Mouse (Mus musculus) urinary bladder, postnatal 36 days (tissue): ENCODE results near the gene Alg5.
"Not testable (repeated sequence)": the region's sequence is repeated elsewhere in the genome, so short reads cannot be mapped to it uniquely, and the experiment has no call there.

ENCODE experiments used
- DNase-seq, 2 experiments: peaks; one replicate each; pipeline ENCODE4 v3.0.0; 2022; ENCODE audit warnings: low spot score in 2 of 2, mixed read lengths in 1 of 2

Gene Alg5

GRCm38 (mm10) chr3:54735247-54736046 lies at the start of gene Alg5, which contains the start of gene Exosc8:
Gene Alg5 (plus strand): TSS chr3:54735539.
Gene Exosc8 (minus strand): TSS chr3:54735393.
- peak; percentile 87 to 88 for DNase-seq

DNA sequence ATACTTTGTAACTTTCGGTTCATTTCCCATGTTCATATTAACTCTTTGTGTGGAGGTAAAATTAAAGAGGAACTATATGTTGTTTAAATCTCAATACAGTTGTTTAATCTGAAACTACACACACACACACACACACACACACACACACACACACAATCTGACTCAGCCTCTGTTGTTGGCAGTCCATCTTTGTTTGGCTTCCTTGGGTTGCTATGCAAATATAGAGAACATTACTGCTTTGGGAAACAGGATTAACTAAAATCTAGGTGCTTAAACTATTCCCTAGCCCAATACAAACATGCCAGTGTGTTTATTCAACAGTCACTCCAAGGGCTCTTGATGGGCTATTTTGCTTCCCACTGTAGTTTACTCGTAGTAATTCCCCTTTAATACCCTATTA lies 48.1 kb upstream of the Alg5 start:
- no peak for DNase-seq

- DNase-seq = no peak
These were observed 46.2 kb upstream of the Alg5 start for GRCm38 (mm10) chr3:54689091-54689490.

DNA sequence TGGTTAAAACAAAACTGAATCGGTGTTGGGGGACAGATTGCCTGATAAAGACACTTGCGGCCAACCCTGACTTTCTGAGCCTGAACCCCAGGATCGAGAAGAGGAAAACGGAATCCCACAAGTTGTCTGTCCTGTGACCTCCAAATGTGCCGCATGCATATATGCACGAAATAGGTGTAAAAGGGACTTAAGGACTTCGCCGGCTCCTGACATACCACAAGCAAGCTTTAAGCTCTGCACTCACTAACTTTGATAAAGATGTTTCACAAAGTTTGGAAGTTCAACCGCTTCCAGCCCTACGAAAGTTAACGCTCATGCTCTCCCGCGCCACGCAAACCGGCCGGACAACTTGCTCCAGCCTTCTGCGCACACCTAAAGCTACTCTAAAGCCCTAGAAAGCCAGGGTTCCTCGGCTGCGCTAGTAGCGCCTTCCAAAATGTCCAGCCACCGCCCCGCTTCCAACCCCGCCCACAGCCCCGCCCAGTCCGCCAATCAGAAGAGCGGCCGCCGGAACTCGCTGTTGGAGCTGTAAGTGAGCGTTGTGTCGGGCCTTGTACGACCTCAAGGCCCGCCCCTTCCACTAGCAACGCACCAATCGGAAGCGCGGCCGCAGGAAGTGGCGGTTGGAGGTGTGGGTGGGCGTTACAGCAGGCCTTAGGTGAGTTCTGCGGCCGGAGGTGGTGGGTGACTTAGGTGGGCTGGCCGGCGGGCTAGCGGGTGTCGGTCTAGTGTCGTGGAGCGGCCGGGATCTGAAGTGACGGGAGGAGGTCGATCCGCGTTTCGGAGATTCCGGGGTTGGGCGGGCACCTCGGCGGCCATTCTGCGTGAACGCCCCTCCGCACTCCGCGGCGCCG lies 42.9 kb upstream of the Alg5 start, which contains the start of gene Supt20:
TSS of gene Supt20 (plus strand) at position 606 of the 854 bp plus-strand sequence.
- peak; percentile 86 to 91 for DNase-seq

- DNase-seq = no peak
These were observed 42.3 kb upstream of the Alg5 start for GRCm38 (mm10) chr3:54693056-54693415.

GRCm38 (mm10) chr3:54699759-54700301 lies 35.5 kb upstream of the Alg5 start:
- DNase-seq = no peak

DNA sequence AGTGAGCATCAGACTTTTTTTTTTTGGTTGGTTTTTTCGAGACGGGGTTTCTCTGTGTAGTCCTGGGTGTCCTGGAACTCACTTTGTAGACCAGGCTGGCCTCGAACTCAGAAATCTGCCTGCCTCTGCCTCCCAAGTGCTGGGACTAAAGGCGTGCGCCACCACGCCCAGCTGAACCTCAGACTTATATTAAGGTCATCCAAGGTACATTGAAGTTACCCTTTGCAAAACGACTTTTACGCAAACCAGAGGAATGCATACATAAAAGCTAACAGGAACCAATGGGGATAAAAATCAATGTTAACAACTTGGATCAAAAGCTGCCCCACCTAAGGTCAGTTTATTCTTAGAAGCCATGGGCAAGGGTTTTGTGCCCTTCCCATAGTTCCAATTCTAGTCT lies 31.2 kb upstream of the Alg5 start:
- not testable (repeated sequence) for DNase-seq

- DNase-seq = no peak
These were observed 26.4 kb upstream of the Alg5 start for GRCm38 (mm10) chr3:54708972-54709371.

- DNase-seq = no peak
These were observed 21.1 kb upstream of the Alg5 start, which contains the start of gene Gm21958 for GRCm38 (mm10) chr3:54714253-54714652. Gene Gm21958 (minus strand): TSS chr3:54714353.

GRCm38 (mm10) chr3:54715461-54715860 lies 19.9 kb upstream of the Alg5 start:
- no peak for DNase-seq

DNA sequence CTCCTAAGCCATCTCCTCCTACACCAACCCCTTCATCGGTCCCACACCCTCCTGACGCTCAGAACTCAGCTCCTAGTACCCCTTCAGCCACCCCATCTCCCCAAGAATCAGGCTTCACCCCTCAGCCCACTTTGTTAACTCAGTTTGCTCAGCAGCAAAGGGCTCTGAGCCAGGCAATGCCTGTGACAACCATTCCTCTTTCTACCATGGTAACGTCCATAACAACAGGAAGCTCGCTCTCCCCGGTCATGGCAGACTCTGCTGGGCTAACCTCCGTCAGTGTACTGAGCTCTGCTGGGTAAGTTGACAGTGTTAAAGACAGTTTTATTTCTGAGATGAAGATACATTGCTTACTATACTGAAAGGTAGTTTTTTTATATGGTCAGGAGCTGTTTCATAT lies 18.0 kb upstream of the Alg5 start:
- DNase-seq = no peak

DNA sequence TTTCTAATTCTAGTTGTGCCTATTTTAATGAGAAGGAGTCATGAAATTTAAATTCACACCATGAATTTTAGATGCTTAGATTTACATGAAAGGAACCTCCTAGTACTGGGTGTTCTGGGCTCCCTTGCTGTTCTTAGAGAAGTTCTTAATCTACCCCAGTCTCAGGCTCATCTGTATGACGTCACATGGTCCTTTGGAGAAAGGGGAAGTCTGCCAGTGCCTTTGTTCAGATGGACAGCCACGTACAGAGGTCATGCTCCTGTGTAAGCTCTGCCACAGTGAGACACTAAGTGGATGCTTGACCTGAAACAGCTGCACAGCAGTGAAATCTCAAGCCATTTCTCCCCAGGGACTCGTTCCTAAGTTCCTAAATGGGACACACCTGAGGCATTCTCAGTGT lies 16.4 kb upstream of the Alg5 start:
- no peak for DNase-seq

DNA sequence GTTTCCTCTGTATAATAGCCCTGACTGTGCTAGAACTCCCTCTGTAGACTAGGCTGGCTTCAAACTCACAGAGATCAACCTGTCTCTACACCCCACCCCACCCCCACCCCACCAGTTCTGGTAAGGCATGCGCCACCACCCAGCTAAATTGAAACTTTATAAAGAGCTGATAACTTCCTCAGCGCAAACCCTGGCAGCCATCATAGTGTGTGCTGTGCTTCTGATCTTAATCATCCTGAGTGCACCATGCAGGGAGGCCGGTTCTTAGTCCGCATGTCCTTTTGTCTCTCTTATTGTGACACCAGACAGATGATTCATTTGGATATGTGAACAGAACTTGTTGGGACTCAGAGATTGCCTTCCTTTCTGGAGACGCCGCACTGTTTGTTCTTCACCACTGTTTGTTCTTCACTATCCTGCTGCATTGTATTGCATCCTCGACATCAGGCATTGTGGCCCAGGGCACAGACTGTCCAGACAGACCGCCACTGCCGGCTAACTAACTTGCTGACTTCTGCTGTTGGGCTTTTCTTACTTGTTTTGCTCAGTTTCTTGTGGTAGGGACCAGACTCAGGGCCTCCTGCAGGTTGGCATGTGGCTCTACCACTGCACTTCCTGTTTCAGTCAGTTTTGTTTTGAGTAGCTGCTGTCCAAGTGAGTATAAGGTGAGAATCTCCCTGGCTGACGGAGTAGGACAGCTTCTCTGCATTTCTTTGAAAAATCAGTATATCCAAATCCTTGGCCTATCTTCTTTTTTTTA lies 11.4 kb upstream of the Alg5 start:
- DNase-seq = peak; percentile 3 to 6

DNA sequence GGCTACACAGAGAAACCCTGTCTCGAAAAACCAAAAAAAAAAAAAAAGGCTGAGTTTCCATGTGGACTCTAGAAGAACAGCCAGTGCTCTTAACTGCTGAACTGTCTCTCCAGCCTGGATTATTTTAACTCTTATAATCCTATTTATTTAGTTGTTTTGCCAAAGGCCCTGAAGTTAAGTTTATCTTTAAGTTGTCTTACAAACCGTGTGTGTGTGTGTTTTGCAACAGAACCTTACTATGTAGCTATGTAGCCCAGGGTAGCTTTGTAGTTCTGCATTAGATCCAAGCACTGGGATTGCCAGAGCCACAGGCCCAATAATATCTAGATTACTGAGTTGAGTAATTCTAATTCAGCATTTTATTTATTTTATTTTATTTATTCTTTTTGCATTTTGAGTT lies 10.0 kb upstream of the Alg5 start:
- no peak for DNase-seq

DNA sequence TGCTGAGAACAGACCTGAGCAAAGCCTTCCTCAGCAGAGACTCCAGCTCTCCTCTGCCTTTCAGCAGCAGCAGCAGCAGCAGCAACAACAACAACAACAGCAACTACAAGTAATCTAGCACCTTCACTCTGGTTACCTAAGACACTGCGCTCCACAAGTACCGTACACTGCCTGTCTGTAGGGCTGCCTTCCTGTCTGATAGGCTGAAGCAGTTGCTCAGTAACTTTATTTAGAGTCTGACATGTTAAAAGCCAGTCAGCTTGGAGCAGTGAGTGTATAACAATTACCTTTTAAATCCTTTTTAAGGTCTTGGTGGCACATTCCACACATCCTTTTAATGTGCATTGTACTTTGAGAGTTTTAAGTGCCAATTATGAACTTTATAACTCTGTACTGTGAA lies 7.8 kb upstream of the Alg5 start:
- DNase-seq = no peak

- no peak for DNase-seq
These were observed 7.2 kb upstream of the Alg5 start for GRCm38 (mm10) chr3:54728100-54728499.

- no peak for DNase-seq
These were observed 3.7 kb upstream of the Alg5 start for GRCm38 (mm10) chr3:54731626-54732150.

DNA sequence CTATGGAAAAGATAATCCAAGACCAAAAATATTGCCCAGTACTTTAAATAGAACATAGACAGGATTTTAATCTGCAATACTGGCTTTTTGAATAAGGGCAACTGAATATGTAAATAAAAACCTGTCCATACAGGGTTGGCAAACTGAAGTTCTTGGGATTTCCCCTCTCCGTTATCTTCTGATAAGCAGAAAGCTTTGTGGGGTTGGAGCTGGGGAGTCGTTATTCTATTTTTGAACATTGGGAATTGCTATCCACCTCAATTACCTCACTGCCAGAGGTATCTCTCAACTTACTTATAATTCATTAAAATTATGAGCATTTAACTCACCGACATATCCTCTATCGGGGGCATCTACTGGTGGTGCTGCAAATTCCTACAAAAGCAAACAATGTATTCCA lies 3.0 kb upstream of the Alg5 start:
- DNase-seq = no peak

DNA sequence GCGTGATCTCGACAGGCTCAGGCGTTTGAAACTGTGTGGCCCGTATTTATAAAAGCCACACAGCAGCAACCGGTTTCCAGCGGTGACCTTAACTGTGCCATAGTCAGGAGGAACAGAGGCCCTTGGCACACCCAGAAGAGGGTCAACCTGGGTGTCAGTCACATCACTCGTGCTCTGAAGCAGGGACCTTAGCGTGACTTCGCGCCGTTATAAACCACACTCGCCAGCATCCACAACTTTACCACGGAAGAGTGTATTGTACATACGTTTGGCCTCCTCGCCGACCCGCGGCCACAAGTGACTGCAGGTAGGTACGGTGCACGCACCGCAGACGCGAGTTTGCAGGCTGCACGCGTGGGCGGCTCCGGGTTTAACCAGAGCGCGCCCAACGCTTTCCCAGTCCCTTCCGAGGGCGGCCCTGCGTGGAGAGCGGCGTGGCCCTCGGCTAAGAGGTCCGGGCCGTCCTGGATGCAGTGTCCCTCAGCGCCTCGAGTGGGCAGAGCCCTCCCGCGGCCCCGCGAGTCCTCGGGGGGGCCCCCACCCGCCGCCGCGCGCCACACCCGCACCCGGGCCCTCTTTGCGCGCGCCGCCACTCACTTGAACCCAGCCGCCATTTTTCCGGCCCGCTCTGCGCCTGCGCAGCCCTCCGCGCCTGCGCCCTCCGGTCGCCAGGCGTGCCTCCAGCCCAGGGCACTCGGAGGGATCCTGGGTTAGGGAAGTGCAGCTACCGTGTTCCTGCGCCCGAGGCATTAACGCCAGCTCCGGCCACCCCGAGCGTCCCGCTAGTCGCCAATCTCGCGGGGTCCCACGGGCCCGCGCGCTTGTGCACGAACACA lies 710 bp upstream of the Alg5 start:
- DNase-seq = peak; percentile 79 to 89

- no peak for DNase-seq
These were observed 975 bp downstream of the Alg5 start for GRCm38 (mm10) chr3:54736101-54736927.
